Comparison of ENCODE assay signal across 21 mouse cellular contexts in the genomic region with DNA sequence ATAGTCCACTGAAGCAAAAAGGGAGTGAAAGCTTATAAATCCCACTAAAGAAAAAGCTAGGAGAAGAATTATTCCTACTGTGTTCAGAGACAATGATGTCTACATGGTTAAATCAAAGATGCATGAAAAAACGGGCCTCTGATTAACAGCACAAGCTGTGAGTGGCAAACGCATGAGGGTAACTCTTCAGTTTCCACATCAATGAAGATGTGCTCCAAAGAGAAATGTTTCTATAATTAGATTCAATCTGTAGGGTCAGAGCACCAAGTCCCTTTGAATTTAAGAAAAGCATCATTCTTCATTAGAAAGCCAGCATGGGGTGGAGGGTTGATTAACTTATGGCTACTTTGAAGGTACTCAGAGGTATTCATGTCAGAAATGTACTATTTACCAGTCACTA.
"Had no signal": no experiment of that assay in that cellular context is flagged by ENCODE, and none has a peak within 500 bp of the region (broad histone marks: within the 10 kb centered on the region; RNA-seq: fewer than 3 reads in every experiment).

No protein-coding gene starts in this region.

- H3K27me3 ChIP-seq: limb, embryonic 13.5 days; liver, embryonic 13.5 days; neural tube, embryonic 13.5 days had no signal

- H3K9ac ChIP-seq: limb, embryonic 13.5 days; liver, embryonic 13.5 days; neural tube, embryonic 13.5 days had no signal

- H3K4me2 ChIP-seq: limb, embryonic 13.5 days; liver, embryonic 13.5 days; midbrain, embryonic 11.5 days; neural tube, embryonic 13.5 days had no signal

- H3K4me3 ChIP-seq: layer of hippocampus, adult 2 months; limb, embryonic 10.5 days; limb, embryonic 13.5 days; liver, embryonic 13.5 days; myocyte; neural tube, embryonic 13.5 days had no signal

- H3K4me1 ChIP-seq: limb, embryonic 10.5 days; limb, embryonic 13.5 days; liver, embryonic 13.5 days; neural tube, embryonic 13.5 days had no signal

- H3K36me3 ChIP-seq: limb, embryonic 10.5 days; limb, embryonic 13.5 days; liver, embryonic 13.5 days; neural tube, embryonic 13.5 days had no signal

- DNase-seq: kidney, postnatal 25 days; layer of hippocampus, adult 9-11 months; liver, embryonic 13.5 days; lung, adult 2 months; lung, postnatal 14 days; lung, postnatal 4 days; midbrain, embryonic 14.5 days; right cerebral cortex, adult 18-20 months; right cerebral cortex, postnatal 14 days; right cerebral cortex, postnatal 4 days; thymus, adult 2 months; thymus, postnatal 14 days; thymus, postnatal 4 days had no signal

- H3K27ac ChIP-seq: kidney, postnatal 0 days; layer of hippocampus, adult 2 months; limb, embryonic 10.5 days; limb, embryonic 13.5 days; liver, embryonic 13.5 days; neural tube, embryonic 13.5 days; stomach, postnatal 0 days had no signal

- H3K9me3 ChIP-seq: limb, embryonic 10.5 days; limb, embryonic 13.5 days; liver, embryonic 13.5 days; neural tube, embryonic 13.5 days had no signal
